In the genomic region with DNA sequence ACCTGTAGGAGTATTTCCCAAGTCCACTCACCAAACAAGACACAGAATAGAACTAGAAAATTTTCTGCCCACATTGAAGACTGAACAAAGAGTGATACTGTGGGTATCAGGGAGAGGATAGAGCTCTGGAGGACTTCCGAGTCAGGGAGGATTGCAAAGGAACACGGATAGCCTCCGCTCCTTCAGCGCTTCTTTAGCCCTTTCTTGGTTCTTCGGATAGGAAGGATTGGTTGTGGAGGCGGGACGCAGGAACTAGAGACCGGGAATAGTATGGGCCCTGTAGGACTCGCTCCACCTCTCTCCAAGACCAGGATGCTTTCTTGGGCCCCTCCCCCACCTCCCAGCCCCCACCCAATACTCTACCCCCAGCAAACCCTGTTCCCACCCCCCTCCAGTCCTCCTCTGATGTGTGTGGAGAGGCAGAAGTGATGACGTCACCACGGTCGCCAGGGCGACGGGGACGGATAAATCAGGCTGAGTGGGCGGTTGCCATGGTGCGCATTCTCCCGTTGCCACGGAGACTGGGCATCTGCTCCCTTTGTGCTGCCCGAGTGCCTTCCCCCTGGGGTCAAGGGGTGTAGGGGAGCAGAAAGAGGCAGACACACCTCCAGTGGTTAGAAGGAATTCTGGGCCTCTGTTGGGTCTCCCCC, we compare ENCODE assay signal across 10 mouse cellular contexts. TPM values are rescaled to one million over a fixed set of nuclear protein-coding genes. Genes with fewer than 3 reads are reported as not detected.
DNase-seq lines count a peak whose midpoint lies in the region; ATAC-seq lines count a peak whose summit lies in the region.
"Had no signal": no experiment of that assay in that cellular context is flagged by ENCODE, and none has a peak within 500 bp of the region (broad histone marks: within the 10 kb centered on the region; RNA-seq: fewer than 3 reads in every experiment).

No protein-coding gene starts in this region.

- H3K4me1 ChIP-seq in heart, embryonic 14.5 days (ENCODE audit: control insufficient read depth in 2 of 2, insufficient read depth in 2 of 2, low read length in 2 of 2), result peaks cover 9 to 13% of the 10 kb centered on the region in 2 experiments
- peaks cover 93% of the 10 kb centered on the region for H3K4me1 ChIP-seq in forebrain, embryonic 13.5 days
- H3K4me1 ChIP-seq in midbrain, embryonic 16.5 days (ENCODE audit: control insufficient read depth, insufficient read depth, low read length), result peaks cover 69% of the 10 kb centered on the region

- no peak for DNase-seq in heart, postnatal 25 days (ENCODE audit: low spot score)
- peak; percentile 96 for DNase-seq in layer of hippocampus, adult 8-10 months (ENCODE audit: low spot score in 2 of 2)
- no peak for DNase-seq in lung, postnatal 36 days

- no peak overlapping the region for H3K27ac ChIP-seq in heart, embryonic 14.5 days (replicated peaks in 1 of 2; ENCODE audit: control insufficient read depth in 1 of 2, insufficient read depth in 1 of 2, low read depth in 2 of 2, low read length in 2 of 2)
- peak overlapping the region; percentile 89 for H3K27ac ChIP-seq in forebrain, embryonic 13.5 days
- peak overlapping the region; percentile 80 for H3K27ac ChIP-seq in midbrain, embryonic 16.5 days (ENCODE audit: low read length)
- H3K27ac ChIP-seq: embryonic facial prominence, embryonic 13.5 days; macrophage had no signal

- no peak overlapping the region for H3K4me3 ChIP-seq in heart, embryonic 14.5 days (ENCODE audit: control insufficient read depth in 1 of 2, insufficient read depth in 1 of 2, low read depth in 1 of 2, low read length in 2 of 2)
- peak overlapping the region; percentile 26 for H3K4me3 ChIP-seq in forebrain, embryonic 13.5 days
- H3K4me3 ChIP-seq in midbrain, embryonic 16.5 days (ENCODE audit: low read depth, low read length), result peak overlapping the region; percentile 13
- H3K4me3 ChIP-seq: embryonic facial prominence, embryonic 13.5 days had no signal

- 0 out of 2 replicates have a peak, but pooled peaks have one; percentile 13 for ATAC-seq in heart, embryonic 14.5 days (ENCODE audit: insufficient number of reproducible peaks, insufficient read depth, low FRiP score, low read depth)
- peak; percentile 59; the same call in 1 of the 2 replicates for ATAC-seq in cerebellum, adult (ENCODE audit: insufficient number of reproducible peaks, low FRiP score, low TSS enrichment)
- ATAC-seq in forebrain, embryonic 13.5 days, result peak; percentile 94
- peak; percentile 89 for ATAC-seq in midbrain, embryonic 16.5 days
- ATAC-seq in erythroid progenitor cell, adult 5-6 weeks (replicated peaks; ENCODE audit: low FRiP score, poor library complexity, severe bottlenecking), result no peak

- no peak overlapping the region for H3K4me2 ChIP-seq in heart, embryonic 14.5 days (ENCODE audit: low read length)
- peak overlapping the region; percentile 57 for H3K4me2 ChIP-seq in forebrain, embryonic 13.5 days
- H3K4me2 ChIP-seq in midbrain, embryonic 16.5 days (ENCODE audit: low read length), result peak overlapping the region; percentile 48
- H3K4me2 ChIP-seq: embryonic facial prominence, embryonic 13.5 days had no signal

- H3K9me3 ChIP-seq in heart, embryonic 14.5 days (ENCODE audit: control insufficient read depth, low read length), result no peaks in the 10 kb centered on the region
- no peaks in the 10 kb centered on the region for H3K9me3 ChIP-seq in forebrain, embryonic 13.5 days (replicated peaks)
- no peaks in the 10 kb centered on the region for H3K9me3 ChIP-seq in midbrain, embryonic 16.5 days (replicated peaks; ENCODE audit: control insufficient read depth, low read length, poor library complexity, severe bottlenecking)
- H3K9me3 ChIP-seq: embryonic facial prominence, embryonic 13.5 days had no signal

- WGBS in heart, embryonic 14.5 days, result 26% methylated on average over 20 of the region's 20 CpGs
- WGBS in forebrain, embryonic 13.5 days, result 3% methylated on average over 18 of the region's 20 CpGs
- WGBS in midbrain, embryonic 16.5 days, result 2% methylated on average over 20 of the region's 20 CpGs

- H3K27me3 ChIP-seq in heart, embryonic 14.5 days (ENCODE audit: control insufficient read depth, insufficient read depth, low read length), result peaks cover 20% of the 10 kb centered on the region
- no peaks in the 10 kb centered on the region for H3K27me3 ChIP-seq in forebrain, embryonic 13.5 days
- H3K27me3 ChIP-seq in midbrain, embryonic 16.5 days (ENCODE audit: control insufficient read depth, insufficient read depth, low read depth, low read length), result no peaks in the 10 kb centered on the region

- intact Hi-C loops in heart, postnatal 25 days (cut with DNase I), result no loop called here

- H3K36me3 ChIP-seq in heart, embryonic 14.5 days (ENCODE audit: control insufficient read depth, insufficient read depth, low read length), result no peaks in the 10 kb centered on the region
- peaks cover 61% of the 10 kb centered on the region for H3K36me3 ChIP-seq in forebrain, embryonic 13.5 days (ENCODE audit: poor library complexity, severe bottlenecking)
- peaks cover 22% of the 10 kb centered on the region for H3K36me3 ChIP-seq in midbrain, embryonic 16.5 days (ENCODE audit: control insufficient read depth, insufficient read depth, low read length)
- H3K36me3 ChIP-seq: embryonic facial prominence, embryonic 13.5 days had no signal

- H3K9ac ChIP-seq in heart, embryonic 14.5 days (ENCODE audit: low read length), result no peak overlapping the region
- peak overlapping the region; percentile 48; the same call in 1 of the 2 replicates for H3K9ac ChIP-seq in forebrain, embryonic 13.5 days
- H3K9ac ChIP-seq in midbrain, embryonic 16.5 days (ENCODE audit: low read depth, low read length), result peak overlapping the region; percentile 27
- H3K9ac ChIP-seq: embryonic facial prominence, embryonic 13.5 days had no signal

RNA-seq across cellular contexts. Expression of a gene that starts 3.8 kb away (rescaled TPM):
- 5.5 and 5.8 TPM in 2 replicates for polyA plus RNA-seq in heart, embryonic 14.5 days (2014; fragmentation: Nextera tagmentation; extraction: Ambion mirVana)
- total RNA-seq in heart, postnatal 25 days (2021), result under 1 TPM in 1 of 2 experiments, not detected in 1; 0.75 TPM
- polyA plus RNA-seq in forebrain, embryonic 13.5 days (2015; fragmentation: Nextera tagmentation; extraction: Ambion mirVana), result 20.2 and 22.8 TPM in 2 replicates
- total RNA-seq in layer of hippocampus, adult 8-10 months (2022), result 1 to 10 TPM; 4.9 to 6.9 (median 6.0) TPM
- 26.7 and 27.7 TPM in 2 replicates for polyA plus RNA-seq in midbrain, embryonic 16.5 days (2015; fragmentation: Nextera tagmentation; extraction: Ambion mirVana)
- total RNA-seq in erythroid progenitor cell, adult 5-6 weeks (2015; ENCODE audit: low replicate concordance), result not detected in 2 replicates
- total RNA-seq in erythroid progenitor cell, adult 5-6 weeks (2017; ENCODE audit: low replicate concordance), result not detected in 2 replicates

RNA-seq across cellular contexts. Expression of a gene that starts 5.8 kb away (rescaled TPM):
- polyA plus RNA-seq in heart, embryonic 14.5 days (2014; fragmentation: Nextera tagmentation; extraction: Ambion mirVana), result 0.55 and 1.8 TPM in 2 replicates
- total RNA-seq in heart, postnatal 25 days (2021), result not detected
- polyA plus RNA-seq in forebrain, embryonic 13.5 days (2015; fragmentation: Nextera tagmentation; extraction: Ambion mirVana), result 320 and 332 TPM in 2 replicates
- total RNA-seq in layer of hippocampus, adult 8-10 months (2022), result 100 to 1,000 TPM; 153 to 187 (median 176) TPM
- polyA plus RNA-seq in midbrain, embryonic 16.5 days (2015; fragmentation: Nextera tagmentation; extraction: Ambion mirVana), result 261 and 296 TPM in 2 replicates
- total RNA-seq in erythroid progenitor cell, adult 5-6 weeks (2015; ENCODE audit: low replicate concordance), result not detected in 2 replicates
- not detected in 2 replicates for total RNA-seq in erythroid progenitor cell, adult 5-6 weeks (2017; ENCODE audit: low replicate concordance)
- polyA plus RNA-seq: macrophage had no signal

RNA-seq across cellular contexts. Expression of a gene that starts 40.2 kb away (rescaled TPM):
- polyA plus RNA-seq in heart, embryonic 14.5 days (2014; fragmentation: Nextera tagmentation; extraction: Ambion mirVana), result 0.27 and 0.53 TPM in 2 replicates
- not detected for total RNA-seq in heart, postnatal 25 days (2021)
- 1.2 and 1.4 TPM in 2 replicates for polyA plus RNA-seq in forebrain, embryonic 13.5 days (2015; fragmentation: Nextera tagmentation; extraction: Ambion mirVana)
- under 1 TPM in 1 of 4 experiments, not detected in 3; 0.52 TPM for total RNA-seq in layer of hippocampus, adult 8-10 months (2022)
- 1.5 TPM in 2 replicates for polyA plus RNA-seq in midbrain, embryonic 16.5 days (2015; fragmentation: Nextera tagmentation; extraction: Ambion mirVana)
- 0.84 TPM in 1 of 2 replicates, not detected in the other for total RNA-seq in erythroid progenitor cell, adult 5-6 weeks (2015; ENCODE audit: low replicate concordance)
- total RNA-seq in erythroid progenitor cell, adult 5-6 weeks (2017; ENCODE audit: low replicate concordance), result not detected in 2 replicates
- polyA plus RNA-seq: embryonic facial prominence, embryonic 13.5 days; macrophage had no signal

RNA-seq across cellular contexts. Expression of a gene that starts 40.8 kb away (rescaled TPM):
- 64.5 and 64.8 TPM in 2 replicates for polyA plus RNA-seq in heart, embryonic 14.5 days (2014; fragmentation: Nextera tagmentation; extraction: Ambion mirVana)
- 10 to 100 TPM; 70.7 to 70.9 TPM for total RNA-seq in heart, postnatal 25 days (2021)
- 62.8 and 62.9 TPM in 2 replicates for polyA plus RNA-seq in forebrain, embryonic 13.5 days (2015; fragmentation: Nextera tagmentation; extraction: Ambion mirVana)
- 10 to 100 TPM; 34.8 to 42.3 (median 40.2) TPM for total RNA-seq in layer of hippocampus, adult 8-10 months (2022)
- 55.1 and 56.5 TPM in 2 replicates for polyA plus RNA-seq in midbrain, embryonic 16.5 days (2015; fragmentation: Nextera tagmentation; extraction: Ambion mirVana)
- total RNA-seq in erythroid progenitor cell, adult 5-6 weeks (2015; ENCODE audit: low replicate concordance), result 15.5 and 19.5 TPM in 2 replicates
- total RNA-seq in erythroid progenitor cell, adult 5-6 weeks (2017; ENCODE audit: low replicate concordance), result 17.7 and 27.5 TPM in 2 replicates

Comparison
In these comparisons a context has a peak if more than half of its experiments do, and no peak if none do; other contexts are left out.
1. H3K27ac ChIP-seq: peak in forebrain, embryonic 13.5 days (single experiment) and midbrain, embryonic 16.5 days (single experiment); none in heart, embryonic 14.5 days (0 of 2).
2. H3K4me3 ChIP-seq: peak in forebrain, embryonic 13.5 days (single experiment) and midbrain, embryonic 16.5 days (single experiment); none in heart, embryonic 14.5 days (0 of 2).
3. DNase-seq: peak in layer of hippocampus, adult 8-10 months (2 of 2); none in heart, postnatal 25 days (single experiment) and lung, postnatal 36 days (single experiment).
4. RNA of a gene that starts 5.8 kb away (total RNA-seq): 153 to 187 TPM in layer of hippocampus, adult 8-10 months; not detected in heart, postnatal 25 days and not detected in erythroid progenitor cell, adult 5-6 weeks; every median in the first group is over 100 times any median in the second.